Mouse (Mus musculus) left cerebral cortex, postnatal 14 days (tissue): ENCODE measurements around the gene Tmem63b. TPM values are rescaled to one million over a fixed set of nuclear protein-coding genes. Genes with fewer than 3 reads are reported as not detected.

Source experiments
- total RNA-seq, 2 experiments: library from RNA; stranded (reverse); gene quantifications; 2 replicates each; pipeline ENCODE4 v1.2.3; 2021

Tmem63b gene
- total RNA-seq, 2 experiments from 2014 or later, result 220 to 225 TPM

Other genes starting within 250 kb of the Tmem63b start
- 1 to 10 TPM; 4.9 to 6.0 TPM for gene Spats1, start 211.5 kb downstream of the Tmem63b start, total RNA-seq
- gene Aars2, start 180.1 kb downstream of the Tmem63b start, total RNA-seq, result 10 to 100 TPM; 23.0 to 24.4 TPM
- 1 to 10 TPM in 1 of 2 experiments, under 1 TPM in 1; 0.68 to 1.1 TPM for gene Tcte1, start 163.5 kb downstream of the Tmem63b start, total RNA-seq
- 100 to 1,000 TPM; 114 to 120 TPM for gene Tmem151b, start 137.2 kb downstream of the Tmem63b start, total RNA-seq
- gene Nfkbie, start 131.2 kb downstream of the Tmem63b start, total RNA-seq, result 1 to 10 TPM; 1.8 to 2.0 TPM
- 10 to 100 TPM; 41.6 to 46.1 TPM for gene Slc35b2, start 123.0 kb downstream of the Tmem63b start, total RNA-seq
- gene Hsp90ab1, start 113.6 kb downstream of the Tmem63b start, total RNA-seq, result 1,000 to 10,000 TPM; 1,454 to 1,586 TPM
- gene Slc29a1, start 87.3 kb downstream of the Tmem63b start, total RNA-seq, result 10 to 100 TPM; 21.0 to 24.4 TPM
- gene Mymx, start 84.8 kb downstream of the Tmem63b start, total RNA-seq, result not detected
- gene Capn11, start 27.6 kb downstream of the Tmem63b start, total RNA-seq, result 1 to 10 TPM in 1 of 2 experiments, under 1 TPM in 1; 0.13 to 1.6 TPM
- gene Mrpl14, start 583 bp downstream of the Tmem63b start, total RNA-seq, result 10 to 100 TPM; 42.9 to 46.3 TPM
- gene 1600014C23Rik, start 46.9 kb upstream of the Tmem63b start, total RNA-seq, result under 1 TPM in 1 of 2 experiments, not detected in 1; 0.77 TPM